Mouse (Mus musculus) liver, embryonic 14.5 days (tissue): Measurements from ENCODE around the gene Mrs2.

ENCODE experiments used
- CTCF ChIP-seq: IDR thresholded peaks from 2 replicates; pipeline ENCODE4 v1.5.1; 2016; ENCODE audit warnings: antibody characterized with exemption, low read depth, control low read depth
- EP300 ChIP-seq: IDR thresholded peaks from 2 replicates; pipeline ENCODE4 v1.6.1; 2016; ENCODE audit warnings: antibody characterized with exemption, low read depth

- TF ChIP-seq EP300 (no peak), CTCF (no peak)
Measured at GRCm38 (mm10) chr13:24947158-24947557, 73.0 kb downstream of the Mrs2 start.
